Mouse (Mus musculus) frontal cortex, postnatal 10 days (tissue): Measurements from ENCODE around the gene Zfp106.
"Not testable (repeated sequence)": the region's sequence is repeated elsewhere in the genome, so short reads cannot be mapped to it uniquely, and the experiment has no call there.

Experiments
- DNase-seq, 2 experiments: peaks; one replicate each; pipeline ENCODE4 v3.0.0; 2022; ENCODE audit warnings: low spot score in 2 of 2, mixed read lengths in 1 of 2

The Zfp106 gene

GRCm38 (mm10) chr2:120563235-120563990 lies at the start of gene Zfp106:
Gene Zfp106 (minus strand): TSS chr2:120563843.
- DNase-seq = peak; percentile 79 to 84

- DNase-seq = peak; percentile 85 to 92
Measured at GRCm38 (mm10) chr2:120608830-120609723, 45.4 kb upstream of the Zfp106 start, which contains the start of the genes Haus2 and Lrrc57. Gene Haus2 (plus strand): TSS chr2:120609383. Gene Lrrc57 (minus strand): TSS chr2:120609520.

- DNase-seq = no peak
Measured at GRCm38 (mm10) chr2:120606021-120606690, 42.5 kb upstream of the Zfp106 start.

- no peak for DNase-seq
Measured at GRCm38 (mm10) chr2:120599506-120599905, 35.9 kb upstream of the Zfp106 start.

- no peak for DNase-seq
Measured at GRCm38 (mm10) chr2:120597734-120598133, 34.1 kb upstream of the Zfp106 start.

- DNase-seq = no peak
Measured at GRCm38 (mm10) chr2:120592227-120592626, 28.6 kb upstream of the Zfp106 start.

GRCm38 (mm10) chr2:120589759-120590158 lies 26.1 kb upstream of the Zfp106 start:
- peak; percentile 19 to 25 for DNase-seq

- DNase-seq = no peak
Measured at GRCm38 (mm10) chr2:120578286-120578685, 14.6 kb upstream of the Zfp106 start.

- DNase-seq = no peak
Measured at GRCm38 (mm10) chr2:120577799-120578198, 14.2 kb upstream of the Zfp106 start.

GRCm38 (mm10) chr2:120575978-120576377 lies 12.3 kb upstream of the Zfp106 start:
- no peak for DNase-seq

- no peak for DNase-seq
Measured at GRCm38 (mm10) chr2:120575121-120575520, 11.5 kb upstream of the Zfp106 start.

GRCm38 (mm10) chr2:120572161-120572560 lies 8.5 kb upstream of the Zfp106 start:
- not testable (repeated sequence) for DNase-seq

- DNase-seq = no peak
Measured at GRCm38 (mm10) chr2:120571081-120571480, 7.4 kb upstream of the Zfp106 start.

- no peak for DNase-seq
Measured at GRCm38 (mm10) chr2:120567798-120568320, 4.2 kb upstream of the Zfp106 start.

GRCm38 (mm10) chr2:120566886-120567797 lies 3.5 kb upstream of the Zfp106 start, which contains the start of gene Snap23:
Gene Snap23 (plus strand): TSS chr2:120567671.
- DNase-seq = peak; percentile 91 to 93

GRCm38 (mm10) chr2:120565363-120565762 lies 1.7 kb upstream of the Zfp106 start:
- no peak for DNase-seq

GRCm38 (mm10) chr2:120564548-120565188 lies 1.0 kb upstream of the Zfp106 start:
- DNase-seq = not testable (repeated sequence)

GRCm38 (mm10) chr2:120562859-120563234 lies 796 bp downstream of the Zfp106 start:
- DNase-seq = no peak

- DNase-seq = no peak
Measured at GRCm38 (mm10) chr2:120561524-120561923, 2.1 kb downstream of the Zfp106 start.

- no peak for DNase-seq
Measured at GRCm38 (mm10) chr2:120558813-120559212, 4.8 kb downstream of the Zfp106 start.
